Mouse (Mus musculus) erythroblast, embryonic 14.5 days (primary cell): ENCODE measurements around the gene Slc31a2. TPM values are rescaled to one million over a fixed set of nuclear protein-coding genes. Genes with fewer than 3 reads are reported as not detected.

Experiments
- H3K27me3 ChIP-seq: 2 replicates; pipeline ENCODE4 v1.6.1; 2012; ENCODE audit warnings: inconsistent platforms; ENCODE audit not compliant: control insufficient read depth
- H3K36me3 ChIP-seq: 2 replicates; pipeline ENCODE4 v1.6.1; 2012; ENCODE audit warnings: mild to moderate bottlenecking, inconsistent platforms; ENCODE audit not compliant: control insufficient read depth
- H3K4me1 ChIP-seq: 2 replicates; pipeline ENCODE4 v1.6.1; 2012; ENCODE audit warnings: inconsistent platforms; ENCODE audit not compliant: control insufficient read depth
- H3K4me3 ChIP-seq: replicated peaks from 2 replicates; pipeline ENCODE3; 2012; ENCODE audit warnings: moderate library complexity, mild to moderate bottlenecking, inconsistent platforms
- H3K9me3 ChIP-seq: 2 replicates; pipeline ENCODE4 v1.6.1; 2012; ENCODE audit warnings: low read length, inconsistent platforms, mixed read lengths; ENCODE audit not compliant: control insufficient read depth
- GATA1 ChIP-seq: IDR thresholded peaks from 2 replicates; pipeline ENCODE4 v1.6.1; 2012; ENCODE audit warnings: low read length, inconsistent platforms, mixed read lengths
- TAL1 ChIP-seq: IDR thresholded peaks from 3 replicates; pipeline ENCODE4 v1.6.1; 2012; ENCODE audit warnings: low read length, inconsistent platforms, mixed read lengths
- polyA plus RNA-seq: library from polyadenylated mRNA; stranded (reverse); fragments of >175 nt; gene quantifications from 2 replicates; pipeline ENCODE4 v1.2.3, GENCODE M21; 2012

The Slc31a2 gene
- polyA plus RNA-seq, 1 experiment = not detected

- Histone ChIP-seq H3K36me3 (peaks cover 77% of the 10 kb centered on the region), H3K27me3 (no peaks in the 10 kb centered on the region), H3K9me3 (no peaks in the 10 kb centered on the region), H3K4me3 (no peak overlapping the region), H3K4me1 (no peaks in the 10 kb centered on the region)
- TF ChIP-seq TAL1 = no peak
- no peak for TF ChIP-seq GATA1
Measured at GRCm38 (mm10) chr4:62306301-62306700, 43.9 kb downstream of the Slc31a2 start.

GRCm38 (mm10) chr4:62306840-62307239 lies 44.5 kb downstream of the Slc31a2 start:
- peaks cover 77% of the 10 kb centered on the region for H3K36me3 ChIP-seq
- H3K4me1 ChIP-seq = no peaks in the 10 kb centered on the region
- no peaks in the 10 kb centered on the region for H3K27me3 ChIP-seq
- TF ChIP-seq GATA1 (no peak), TAL1 (no peak)
- H3K9me3 ChIP-seq = no peaks in the 10 kb centered on the region
- H3K4me3 ChIP-seq = no peak overlapping the region

GRCm38 (mm10) chr4:62308406-62308805 lies 46.0 kb downstream of the Slc31a2 start:
- Histone ChIP-seq H3K9me3 (no peaks in the 10 kb centered on the region), H3K4me1 (no peaks in the 10 kb centered on the region), H3K27me3 (no peaks in the 10 kb centered on the region), H3K4me3 (no peak overlapping the region), H3K36me3 (peaks cover 77% of the 10 kb centered on the region)
- no peak for TF ChIP-seq TAL1
- TF ChIP-seq GATA1 = no peak

- Histone ChIP-seq H3K9me3 (no peaks in the 10 kb centered on the region), H3K27me3 (no peaks in the 10 kb centered on the region), H3K4me1 (no peaks in the 10 kb centered on the region), H3K4me3 (no peak overlapping the region), H3K36me3 (peaks cover 67% of the 10 kb centered on the region)
- TF ChIP-seq TAL1 (no peak), GATA1 (no peak)
Measured at GRCm38 (mm10) chr4:62312821-62313220, 50.5 kb downstream of the Slc31a2 start.

- no peaks in the 10 kb centered on the region for H3K4me1 ChIP-seq
- peaks cover 68% of the 10 kb centered on the region for H3K36me3 ChIP-seq
- no peaks in the 10 kb centered on the region for H3K9me3 ChIP-seq
- H3K4me3 ChIP-seq = no peak overlapping the region
- no peaks in the 10 kb centered on the region for H3K27me3 ChIP-seq
- TF ChIP-seq TAL1 (no peak), GATA1 (no peak)
Measured at GRCm38 (mm10) chr4:62313641-62314211, 51.4 kb downstream of the Slc31a2 start.

GRCm38 (mm10) chr4:62314516-62314915 lies 52.2 kb downstream of the Slc31a2 start:
- H3K36me3 ChIP-seq = peaks cover 76% of the 10 kb centered on the region

GRCm38 (mm10) chr4:62316456-62316855 lies 54.1 kb downstream of the Slc31a2 start:
- TF ChIP-seq TAL1 = no peak
- Histone ChIP-seq H3K9me3 (no peaks in the 10 kb centered on the region; the same call in 1 of the 2 replicates), H3K36me3 (peaks cover 88% of the 10 kb centered on the region)

More at GRCm38 (mm10) chr4:62314516-62314915, 52.2 kb downstream of the Slc31a2 start:
- H3K9me3 ChIP-seq = no peaks in the 10 kb centered on the region; the same call in 1 of the 2 replicates
- no peaks in the 10 kb centered on the region for H3K27me3 ChIP-seq
- H3K4me3 ChIP-seq = no peak overlapping the region
- TF ChIP-seq TAL1 = no peak
- TF ChIP-seq GATA1 = no peak
- no peaks in the 10 kb centered on the region for H3K4me1 ChIP-seq

GRCm38 (mm10) chr4:62318294-62318693 lies 55.9 kb downstream of the Slc31a2 start:
- no peaks in the 10 kb centered on the region for H3K27me3 ChIP-seq
- H3K4me3 ChIP-seq = no peak overlapping the region
- peaks cover 89% of the 10 kb centered on the region for H3K36me3 ChIP-seq
- H3K9me3 ChIP-seq = no peaks in the 10 kb centered on the region; the same call in 1 of the 2 replicates
- no peak for TF ChIP-seq GATA1
- TF ChIP-seq TAL1 = no peak
- no peaks in the 10 kb centered on the region for H3K4me1 ChIP-seq

More at GRCm38 (mm10) chr4:62316456-62316855, 54.1 kb downstream of the Slc31a2 start:
- Histone ChIP-seq H3K4me1 (no peaks in the 10 kb centered on the region), H3K4me3 (no peak overlapping the region), H3K27me3 (no peaks in the 10 kb centered on the region)

GRCm38 (mm10) chr4:62322684-62323083 lies 60.3 kb downstream of the Slc31a2 start:
- no peak for TF ChIP-seq GATA1
- no peak for TF ChIP-seq TAL1
- Histone ChIP-seq H3K36me3 (peaks cover 99% of the 10 kb centered on the region), H3K27me3 (no peaks in the 10 kb centered on the region), H3K4me1 (no peaks in the 10 kb centered on the region), H3K9me3 (no peaks in the 10 kb centered on the region; the same call in 1 of the 2 replicates), H3K4me3 (no peak overlapping the region)

- Histone ChIP-seq H3K4me1 (peaks cover 8% of the 10 kb centered on the region; the same call in 1 of the 2 replicates), H3K27me3 (no peaks in the 10 kb centered on the region), H3K4me3 (no peak overlapping the region), H3K36me3 (peaks cover 93% of the 10 kb centered on the region), H3K9me3 (no peaks in the 10 kb centered on the region)
- no peak for TF ChIP-seq GATA1
- no peak for TF ChIP-seq TAL1
Measured at GRCm38 (mm10) chr4:62326111-62326510, 63.7 kb downstream of the Slc31a2 start.
